Mouse (Mus musculus) cortical plate, adult 2 months (tissue): ENCODE results near the gene Asrgl1. TPM values are rescaled to one million over a fixed set of nuclear protein-coding genes. Genes with fewer than 3 reads are reported as not detected.
"Not testable (repeated sequence)": the region's sequence is repeated elsewhere in the genome, so short reads cannot be mapped to it uniquely, and the experiment has no call there.

Experiments
- H3K27ac ChIP-seq: fragments of 200-500 bp; 2 replicates; pipeline ENCODE4 v1.5.1; 2012; ENCODE audit warnings: low read length, control low read depth, inconsistent platforms; ENCODE audit not compliant: insufficient read depth
- H3K4me1 ChIP-seq: fragments of 200-500 bp; 2 replicates; pipeline ENCODE4 v1.6.1; 2011; ENCODE audit warnings: low read length; ENCODE audit not compliant: control insufficient read depth, insufficient read depth
- H3K4me3 ChIP-seq: fragments of 200-500 bp; 2 replicates; pipeline ENCODE4 v1.5.1; 2011; ENCODE audit warnings: mild to moderate bottlenecking, low read length, control low read depth; ENCODE audit not compliant: insufficient read depth
- CTCF ChIP-seq: fragments of 200-500 bp; IDR thresholded peaks from 2 replicates; pipeline ENCODE4 v1.5.1; 2011; ENCODE audit warnings: mild to moderate bottlenecking, control low read depth, low read length; ENCODE audit not compliant: insufficient read depth; ENCODE audit errors: extremely low read depth
- POLR2A ChIP-seq: fragments of 200-500 bp; IDR thresholded peaks from 2 replicates; pipeline ENCODE4 v1.6.1; 2011; ENCODE audit warnings: mild to moderate bottlenecking, low read length, control low read depth; ENCODE audit not compliant: insufficient read depth; ENCODE audit errors: extremely low read depth
- polyA plus RNA-seq: library from polyadenylated mRNA; depleted of rRNA; stranded (reverse); fragments of >200 nt; gene quantifications from 2 replicates; pipeline ENCODE4 v1.2.3, GENCODE M21; 2012; rRNA removed

The Asrgl1 gene
- polyA plus RNA-seq: 79.3 and 81.3 TPM in 2 replicates

DNA sequence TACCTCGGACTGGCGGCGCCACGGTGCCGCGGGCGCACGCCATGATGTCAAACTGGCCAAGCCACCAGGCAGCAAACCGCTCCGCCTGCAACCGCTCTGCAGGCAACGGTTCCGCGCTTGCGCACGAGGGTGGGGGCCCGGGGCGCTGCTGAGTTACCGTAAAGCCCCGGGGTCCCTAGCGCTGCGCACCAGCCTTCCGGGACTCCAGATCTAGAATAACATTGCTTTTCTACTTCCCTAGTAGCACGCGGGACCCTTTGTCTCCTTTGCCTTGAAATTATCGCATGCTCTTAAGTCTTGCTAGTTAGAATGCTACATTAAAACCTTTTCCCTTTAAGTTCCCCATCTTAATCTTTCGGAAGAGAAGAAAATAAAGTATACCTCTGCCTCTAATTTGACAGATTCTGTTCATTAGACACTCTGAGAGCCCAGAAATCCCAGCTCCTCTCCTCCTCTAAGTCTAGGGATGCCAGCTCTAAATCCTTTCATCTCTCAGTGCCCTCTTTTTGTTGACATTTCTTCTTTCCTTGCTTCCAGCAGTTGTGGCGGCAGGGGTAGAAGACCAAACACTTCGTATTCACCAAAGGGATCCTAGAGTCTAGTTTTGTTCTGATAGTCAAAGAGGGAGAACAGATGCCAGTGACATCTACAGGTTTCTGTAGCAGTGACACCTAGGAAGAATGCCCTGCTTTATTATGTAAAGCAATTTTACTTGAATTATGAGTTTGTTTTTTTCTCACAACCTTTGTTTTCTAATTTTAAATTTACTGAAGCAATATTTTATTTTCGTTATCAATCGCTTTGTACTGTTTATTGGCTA is at the start of gene Asrgl1:
Gene Asrgl1, minus strand, starts transcription at position 125 of the 820 bp plus-strand sequence.
- Histone ChIP-seq H3K27ac (peak within 1 kb of the TSS; percentile 87), H3K4me3 (peak within 1 kb of the TSS; percentile 98), H3K4me1 (peaks cover 1% of the 10 kb centered on the region; the same call in 1 of the 2 replicates)
- TF ChIP-seq POLR2A (peak; percentile 89), CTCF (no peak)

GRCm38 (mm10) chr19:9146214-9146613 is 10.8 kb upstream of the Asrgl1 start:
- no peak for TF ChIP-seq CTCF
- TF ChIP-seq POLR2A: no peak
- no peaks in the 10 kb centered on the region for H3K4me1 ChIP-seq
- H3K4me3 ChIP-seq: no peak overlapping the region
- no peak overlapping the region for H3K27ac ChIP-seq

GRCm38 (mm10) chr19:9143639-9144125 is 8.2 kb upstream of the Asrgl1 start:
- peak overlapping the region; percentile 98 for H3K27ac ChIP-seq
- TF ChIP-seq POLR2A (no peak), CTCF (no peak)
- H3K4me3 ChIP-seq: no peak overlapping the region

DNA sequence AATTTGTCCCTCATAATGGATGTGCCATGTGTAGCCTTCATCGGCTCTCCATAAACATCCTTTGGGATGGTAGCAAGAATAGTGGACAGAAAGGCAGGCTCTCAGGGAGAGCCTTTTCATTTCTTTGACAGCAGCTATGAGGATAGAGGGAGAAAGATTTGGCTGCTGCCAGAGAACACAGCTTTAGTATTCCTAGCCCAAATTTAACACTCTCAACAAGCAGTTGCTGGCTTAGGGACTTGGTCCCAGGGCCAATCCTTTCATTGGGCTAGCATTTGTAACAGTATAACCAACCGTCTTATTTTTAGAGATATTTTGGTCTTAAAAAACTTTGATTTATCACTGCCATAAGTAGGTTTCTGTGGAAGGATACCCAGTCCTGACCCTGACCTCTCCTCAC is 7.8 kb upstream of the Asrgl1 start:
- TF ChIP-seq POLR2A: no peak
- no peak for TF ChIP-seq CTCF
- H3K4me1 ChIP-seq: no peaks in the 10 kb centered on the region
- H3K4me3 ChIP-seq: no peak overlapping the region
- peak overlapping the region; percentile 98 for H3K27ac ChIP-seq

More at GRCm38 (mm10) chr19:9143639-9144125, 8.2 kb upstream of the Asrgl1 start:
- H3K4me1 ChIP-seq: no peaks in the 10 kb centered on the region

DNA sequence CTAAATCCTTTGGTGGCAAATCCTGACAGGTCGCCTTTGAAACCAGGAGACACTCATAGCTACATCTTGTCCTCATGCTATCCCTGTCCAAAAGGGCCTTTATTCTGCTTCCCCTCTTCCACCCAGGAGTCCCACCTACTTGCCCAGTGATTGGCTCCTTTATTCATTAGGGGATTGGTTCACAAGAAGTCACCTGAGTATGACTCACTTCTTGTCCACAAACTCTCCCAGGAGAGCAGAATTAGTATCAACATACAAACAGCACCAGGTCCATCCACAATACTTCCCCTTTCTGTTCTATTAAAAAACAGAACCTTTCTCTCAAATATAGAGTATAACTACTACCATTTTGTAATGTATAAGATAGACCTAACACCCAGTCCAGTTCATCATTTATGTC is 4.9 kb upstream of the Asrgl1 start:
- not testable (repeated sequence) for H3K4me1 ChIP-seq, H3K27ac ChIP-seq, H3K4me3 ChIP-seq

GRCm38 (mm10) chr19:9137159-9137558 is 1.7 kb upstream of the Asrgl1 start:
- no peak overlapping the region for H3K4me3 ChIP-seq
- H3K4me1 ChIP-seq: peaks cover 1% of the 10 kb centered on the region; the same call in 1 of the 2 replicates
- TF ChIP-seq CTCF (no peak), POLR2A (no peak)
- H3K27ac ChIP-seq: no peak overlapping the region

DNA sequence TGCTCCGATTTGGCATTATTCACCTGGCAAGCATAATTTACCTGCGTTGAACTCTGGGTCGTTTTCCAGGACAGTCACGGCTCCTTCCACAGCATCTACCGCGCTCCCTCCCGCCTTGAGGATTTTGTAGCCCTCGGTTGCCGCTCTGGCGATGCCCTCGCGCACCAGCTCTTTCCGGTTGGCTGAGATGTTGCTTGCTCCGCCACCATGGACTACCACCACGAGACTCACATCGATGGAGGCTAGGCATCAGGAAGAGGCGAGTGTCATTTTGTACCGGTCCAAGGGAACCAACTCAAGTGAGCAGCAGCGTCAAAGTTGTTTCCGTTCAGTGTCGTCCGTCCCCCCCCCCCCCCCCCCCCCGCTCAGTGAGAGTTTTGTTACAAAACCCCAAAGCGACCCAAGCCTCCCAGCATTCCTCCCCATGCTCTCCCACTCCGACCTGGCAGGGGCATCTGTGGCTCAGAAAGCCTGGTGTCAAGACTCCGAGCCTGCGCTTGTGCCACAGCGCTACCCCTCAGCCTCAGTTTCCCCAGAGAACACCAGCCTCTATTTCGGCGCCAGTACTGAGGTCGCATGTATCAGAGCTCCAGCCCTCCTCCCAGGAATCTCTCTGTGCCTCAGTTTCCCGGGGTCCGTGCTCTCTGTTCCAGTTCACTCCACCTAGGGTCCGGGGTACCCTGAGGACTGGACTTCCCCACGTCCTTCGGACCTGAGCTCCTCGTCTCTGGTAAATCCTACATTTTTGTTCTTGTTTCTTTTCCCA is 507 bp downstream of the Asrgl1 start:
- H3K4me3 ChIP-seq: peak overlapping the region; percentile 98
- TF ChIP-seq POLR2A: no peak
- TF ChIP-seq CTCF: no peak

DNA sequence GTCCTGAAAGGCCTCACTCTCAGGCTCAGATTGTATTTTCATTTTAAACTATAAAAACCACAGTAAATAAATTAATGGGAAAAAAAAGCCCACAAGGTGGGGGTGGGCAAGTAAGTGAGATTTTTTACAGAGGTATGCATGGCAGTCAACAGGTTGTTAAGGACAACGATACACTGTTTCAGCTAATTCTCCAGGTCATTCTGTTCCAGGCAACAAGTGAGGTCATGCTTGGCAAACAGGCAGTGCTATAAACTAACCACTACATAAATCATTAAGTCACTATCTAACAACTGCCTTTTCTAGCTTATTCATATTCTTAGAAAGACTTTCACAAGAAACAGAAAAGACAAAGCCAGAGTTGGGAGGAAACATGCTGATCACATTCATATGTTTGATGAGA is 5.4 kb downstream of the Asrgl1 start:
- no peak overlapping the region for H3K4me3 ChIP-seq
- TF ChIP-seq CTCF: no peak
- TF ChIP-seq POLR2A: no peak
- H3K27ac ChIP-seq: no peak overlapping the region
- peaks cover 1% of the 10 kb centered on the region; the same call in 1 of the 2 replicates for H3K4me1 ChIP-seq

More for the DNA sequence above, 507 bp downstream of the Asrgl1 start:
- peaks cover 1% of the 10 kb centered on the region; the same call in 1 of the 2 replicates for H3K4me1 ChIP-seq
- H3K27ac ChIP-seq: peak overlapping the region; percentile 87

DNA sequence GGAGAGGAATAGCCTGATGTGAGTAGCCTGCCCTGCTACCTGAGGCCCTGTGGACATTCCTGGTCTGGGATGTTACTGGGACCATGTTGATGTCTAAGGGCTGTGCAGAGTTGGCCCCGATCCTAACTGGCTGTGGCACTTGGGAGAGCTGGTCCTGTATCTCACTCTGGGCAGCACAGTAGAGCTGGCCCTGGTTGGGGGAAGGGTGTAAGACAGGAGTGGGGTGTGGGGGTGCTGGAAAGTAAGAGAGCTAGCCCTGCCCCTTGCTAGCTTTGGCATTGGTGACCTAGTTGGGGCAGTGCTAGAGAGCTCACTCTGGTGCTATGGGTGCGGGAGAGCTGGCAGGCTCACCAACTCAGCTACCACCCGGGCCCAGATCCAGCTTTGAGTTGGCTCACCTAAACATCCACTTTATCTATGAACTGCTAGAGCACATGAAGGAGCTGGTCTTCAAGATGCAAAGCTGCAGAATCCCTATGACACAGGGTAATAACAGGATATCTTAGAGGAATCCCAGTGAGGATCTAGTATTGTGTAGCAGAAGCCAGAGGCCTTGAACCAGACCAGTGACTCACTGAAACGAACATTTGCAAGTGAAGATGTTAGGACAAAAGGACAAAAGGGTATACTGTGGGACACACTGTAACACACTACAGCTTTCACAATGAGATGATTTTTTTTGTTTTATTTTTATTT is 6.8 kb downstream of the Asrgl1 start:
- TF ChIP-seq CTCF (no peak), POLR2A (no peak)
- Histone ChIP-seq H3K4me1 (peaks cover 1% of the 10 kb centered on the region; the same call in 1 of the 2 replicates), H3K27ac (no peak overlapping the region), H3K4me3 (no peak overlapping the region)

DNA sequence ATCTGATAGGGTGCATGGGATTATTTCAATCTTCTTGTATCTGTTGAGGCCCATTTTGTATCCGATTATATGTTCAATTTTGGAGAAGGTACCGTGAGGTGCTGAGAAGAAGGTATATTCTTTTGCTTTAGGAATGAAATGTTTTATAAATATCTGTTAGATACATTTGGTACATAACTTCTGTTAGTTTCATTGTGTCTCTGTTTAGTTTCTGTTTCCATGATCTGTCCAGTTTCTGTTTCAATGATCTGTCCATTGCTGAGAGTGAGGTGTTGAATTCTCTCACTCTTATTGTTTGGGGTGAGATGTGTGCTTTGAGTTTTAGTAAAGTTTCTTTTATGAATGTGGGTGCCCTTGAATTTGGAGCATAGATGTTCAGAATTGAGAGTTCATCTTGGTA is 11.4 kb downstream of the Asrgl1 start:
- H3K27ac ChIP-seq, H3K4me3 ChIP-seq, H3K4me1 ChIP-seq: not testable (repeated sequence)
